8 mouse cellular contexts compared by ENCODE assay signal in the genomic region with DNA sequence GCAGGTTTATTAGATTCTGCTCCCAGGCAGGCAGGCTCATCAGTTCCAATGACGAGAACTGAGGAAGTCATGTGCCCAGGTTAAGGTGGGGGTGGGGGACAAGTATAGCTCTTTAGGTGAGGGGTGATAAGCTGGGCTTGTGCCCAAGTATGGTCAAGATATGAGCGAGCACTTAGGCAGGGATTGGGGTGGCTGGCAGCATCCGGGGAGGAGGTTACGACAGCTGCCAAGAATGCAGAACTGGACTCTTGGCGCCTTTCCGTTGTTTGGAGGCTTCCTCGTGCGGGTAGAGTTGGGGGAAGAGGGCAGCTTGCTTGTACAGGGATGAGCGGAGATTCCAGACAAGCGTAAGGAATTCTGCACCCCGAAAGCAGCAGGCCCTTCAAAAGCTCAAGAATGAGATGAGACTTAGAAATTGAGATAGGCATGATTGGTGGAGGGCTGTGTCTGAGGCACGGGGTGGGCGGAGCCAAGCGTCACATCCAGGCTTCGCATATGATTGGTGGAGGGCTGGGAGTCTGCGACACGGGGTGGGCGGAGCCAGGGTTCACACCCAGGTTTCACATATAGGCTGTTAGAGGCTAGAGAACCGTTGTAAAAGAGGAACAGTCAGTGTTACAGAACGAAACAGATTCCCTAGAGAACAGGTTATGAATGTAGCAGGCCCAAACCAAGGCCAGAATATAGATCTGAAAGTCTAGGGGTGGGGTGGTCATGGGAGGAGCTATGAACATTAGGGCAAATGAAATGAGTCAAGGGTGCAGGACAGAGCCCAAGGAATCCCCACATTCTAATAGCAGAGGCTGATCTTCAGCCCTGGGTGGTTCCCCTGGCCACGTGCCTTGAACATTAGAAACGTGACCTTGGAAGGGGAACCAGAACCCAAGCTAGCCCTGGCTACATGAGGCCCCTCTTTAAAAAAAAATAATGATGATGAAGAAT. TPM values are rescaled to one million over a fixed set of nuclear protein-coding genes. Genes with fewer than 3 reads are reported as not detected.
DNase-seq lines count a peak whose midpoint lies in the region; ATAC-seq and TF ChIP-seq lines count a peak whose summit lies in the region.

No protein-coding gene starts in this region.

- H3K36me3 ChIP-seq in MEL (ENCODE audit: control insufficient read depth in 1 of 2, insufficient read depth in 2 of 2, low read length in 2 of 2): peaks cover 0 to 14% of the 10 kb centered on the region in 2 experiments; a peak in 2 of 4 replicates
- H3K36me3 ChIP-seq in neural tube, embryonic 15.5 days: no peaks in the 10 kb centered on the region

- peak; percentile 53 to 96; a peak in 2 of 4 replicates for TF ChIP-seq POLR2A in MEL (IDR thresholded peaks at IDR 0.05; ENCODE audit: control insufficient read depth in 1 of 2, insufficient read depth in 1 of 2, low read depth in 1 of 2, low read length in 2 of 2, poor library complexity in 1 of 2)
- no peak for TF ChIP-seq POLR2A in cerebellum, adult 2 months (IDR thresholded peaks at IDR 0.05; ENCODE audit: borderline replicate concordance, insufficient read depth, low read length)
- TF ChIP-seq POLR2A in lung, adult 2 months (IDR thresholded peaks at IDR 0.05; ENCODE audit: borderline replicate concordance, extremely low read depth, low read depth, low read length): no peak

- peak; percentile 99 for DNase-seq in MEL (ENCODE audit: low read depth, low spot score)
- peak; percentile 37 to 56 for DNase-seq in cerebellum, adult 2 months
- DNase-seq in forelimb bud, embryonic 11.5 days (ENCODE audit: low read depth, low spot score): peak; percentile 76
- peak; percentile 89 for DNase-seq in heart, postnatal 4 days
- peak; percentile 36 to 38 for DNase-seq in layer of hippocampus, adult 2 months (ENCODE audit: low spot score in 2 of 2)
- peak; percentile 77 for DNase-seq in lung, adult 2 months
- DNase-seq in testis, postnatal 14 days (ENCODE audit: low spot score): peak; percentile 81

- no peaks in the 10 kb centered on the region for H3K9me3 ChIP-seq in MEL (replicated peaks; ENCODE audit: insufficient read depth, low read length)
- H3K9me3 ChIP-seq in neural tube, embryonic 15.5 days (replicated peaks): no peaks in the 10 kb centered on the region

- no peaks in the 10 kb centered on the region for H3K27me3 ChIP-seq in MEL (ENCODE audit: control insufficient read depth in 1 of 2, insufficient read depth in 2 of 2, low read length in 2 of 2)
- H3K27me3 ChIP-seq in cerebellum, adult 2 months (ENCODE audit: control insufficient read depth, insufficient read depth, low read length): no peaks in the 10 kb centered on the region
- H3K27me3 ChIP-seq in neural tube, embryonic 15.5 days (replicated peaks): no peaks in the 10 kb centered on the region

- peaks cover 16% of the 10 kb centered on the region in 2 experiments for H3K4me1 ChIP-seq in MEL (ENCODE audit: control insufficient read depth in 1 of 2, insufficient read depth in 2 of 2, low read length in 2 of 2)
- no peaks in the 10 kb centered on the region for H3K4me1 ChIP-seq in cerebellum, adult 2 months (ENCODE audit: control insufficient read depth, insufficient read depth, low read length)
- no peaks in the 10 kb centered on the region; the same call in 1 of the 2 replicates for H3K4me1 ChIP-seq in lung, adult 2 months (ENCODE audit: control insufficient read depth, insufficient read depth, low read length)
- H3K4me1 ChIP-seq in neural tube, embryonic 15.5 days: peaks cover 4% of the 10 kb centered on the region; the same call in 1 of the 2 replicates

- ATAC-seq in neural tube, embryonic 15.5 days (ENCODE audit: low FRiP score): peak; percentile 100

- H3K79me2 ChIP-seq in MEL (ENCODE audit: control insufficient read depth, insufficient read depth, low read length, poor library complexity): no peaks in the 10 kb centered on the region

- H3K4me2 ChIP-seq in neural tube, embryonic 15.5 days: peak overlapping the region; percentile 62

- peak; percentile 50 to 80; a peak in 3 of 4 replicates for TF ChIP-seq EP300 in MEL (IDR thresholded peaks at IDR 0.05; ENCODE audit: low read depth in 1 of 2, low read length in 2 of 2)

- H3K4me3 ChIP-seq in MEL (ENCODE audit: control insufficient read depth in 1 of 2, insufficient read depth in 1 of 2, low read depth in 2 of 2, low read length in 2 of 2): peak overlapping the region; percentile 29 to 55
- peak overlapping the region; percentile 52 for H3K4me3 ChIP-seq in cerebellum, adult 2 months (replicated peaks; ENCODE audit: insufficient read depth, low read depth, low read length)
- H3K4me3 ChIP-seq in layer of hippocampus, adult 2 months: peak overlapping the region; percentile 41
- peak overlapping the region; percentile 65 for H3K4me3 ChIP-seq in lung, adult 2 months (replicated peaks; ENCODE audit: extremely low read depth, low read depth, low read length)
- peak overlapping the region; percentile 42 for H3K4me3 ChIP-seq in neural tube, embryonic 15.5 days (replicated peaks)

- TF ChIP-seq CTCF in MEL (IDR thresholded peaks at IDR 0.05 in 2 of 3, conservative IDR thresholded peaks at IDR 0.05 in 1 of 3; ENCODE audit: control insufficient read depth in 1 of 3, insufficient read depth in 1 of 3, low read depth in 2 of 3, low read length in 3 of 3, poor library complexity in 1 of 3, severe bottlenecking in 1 of 3): no peak
- no peak for TF ChIP-seq CTCF in cerebellum, adult 2 months (IDR thresholded peaks at IDR 0.05; ENCODE audit: borderline replicate concordance, insufficient read depth, low read depth, low read length)
- TF ChIP-seq CTCF in layer of hippocampus, adult 2 months (conservative IDR thresholded peaks at IDR 0.05): no peak
- TF ChIP-seq CTCF in lung, adult 2 months (IDR thresholded peaks at IDR 0.05; ENCODE audit: insufficient read depth, low read length): no peak

- no peak for TF ChIP-seq RAD21 in MEL (IDR thresholded peaks at IDR 0.05; ENCODE audit: low read depth, low read length)

- H3K9ac ChIP-seq in MEL (ENCODE audit: control insufficient read depth, low read depth, low read length, poor library complexity, severe bottlenecking): peak overlapping the region; percentile 61
- peak overlapping the region; percentile 41; the same call in 1 of the 2 replicates for H3K9ac ChIP-seq in neural tube, embryonic 15.5 days (replicated peaks)

- WGBS in cerebellum, adult 2 months: 15% methylated on average over 22 of the region's 22 CpGs
- WGBS in lung, adult 2 months: 12% methylated on average over 22 of the region's 22 CpGs
- WGBS in neural tube, embryonic 15.5 days: 20% methylated on average over 22 of the region's 22 CpGs

- peak overlapping the region; percentile 94 for H3K27ac ChIP-seq in MEL (ENCODE audit: control insufficient read depth, low read depth, low read length)
- no peak overlapping the region for H3K27ac ChIP-seq in cerebellum, adult 2 months (ENCODE audit: insufficient read depth, low read length)
- H3K27ac ChIP-seq in layer of hippocampus, adult 2 months: no peak overlapping the region
- peak overlapping the region; percentile 72 for H3K27ac ChIP-seq in neural tube, embryonic 15.5 days (replicated peaks)

TF ChIP-seq in MEL, 35 proteins besides CTCF, POLR2A, EP300 and RAD21 (continues in another document):
- TF ChIP-seq ELF1 (IDR thresholded peaks at IDR 0.05; ENCODE audit: low read depth, low read length): no peak
- peak; percentile 46 for TF ChIP-seq SIN3A (IDR thresholded peaks at IDR 0.05; ENCODE audit: low read length)
- no peak for TF ChIP-seq UBTF (IDR thresholded peaks at IDR 0.05; ENCODE audit: borderline replicate concordance, insufficient read depth, low read depth, low read length)
- TF ChIP-seq HCFC1 (IDR thresholded peaks at IDR 0.05; ENCODE audit: low read depth, low read length): peak; percentile 45; the same call in 1 of the 2 replicates
- TF ChIP-seq MYB (IDR thresholded peaks at IDR 0.05; ENCODE audit: low read depth, low read length): peak; percentile 76; the same call in 1 of the 2 replicates
- no peak for TF ChIP-seq KAT2A (conservative IDR thresholded peaks at IDR 0.05; ENCODE audit: low read depth, low read length)
- peak; percentile 82; the same call in 1 of the 2 replicates for TF ChIP-seq POLR2AphosphoS5 (IDR thresholded peaks at IDR 0.05; ENCODE audit: borderline replicate concordance, low read depth, low read length)
- peak in 1 of 2 experiments; percentile 51; a peak in 1 of 4 replicates for TF ChIP-seq USF2 (IDR thresholded peaks at IDR 0.05; ENCODE audit: borderline replicate concordance in 1 of 2, insufficient read depth in 1 of 2, low read depth in 1 of 2, low read length in 2 of 2)
- no peak for TF ChIP-seq ZKSCAN1 (IDR thresholded peaks at IDR 0.05; ENCODE audit: low read depth, low read length)
- TF ChIP-seq POLR2AphosphoS2 (IDR thresholded peaks at IDR 0.05; ENCODE audit: low read length): peak; percentile 85
- no peak for TF ChIP-seq GABPA (IDR thresholded peaks at IDR 0.05; ENCODE audit: low read depth, low read length)
- TF ChIP-seq JUND (IDR thresholded peaks at IDR 0.05; ENCODE audit: low read depth, low read length): no peak
- TF ChIP-seq TAL1 (IDR thresholded peaks at IDR 0.05; ENCODE audit: low read length): no peak
- peak; percentile 99 for TF ChIP-seq MYC (IDR thresholded peaks at IDR 0.05; ENCODE audit: low read depth, low read length)
- peak; percentile 93 for TF ChIP-seq RCOR1 (IDR thresholded peaks at IDR 0.05; ENCODE audit: low read depth, low read length)
- TF ChIP-seq BHLHE40 (IDR thresholded peaks at IDR 0.05; ENCODE audit: borderline replicate concordance, low read depth, low read length): peak; percentile 98
- TF ChIP-seq ZNF384 (IDR thresholded peaks at IDR 0.05; ENCODE audit: low read depth, low read length): no peak
- TF ChIP-seq SMC3 (IDR thresholded peaks at IDR 0.05; ENCODE audit: low read depth, low read length): no peak
- no peak for TF ChIP-seq MAFK (IDR thresholded peaks at IDR 0.05; ENCODE audit: borderline replicate concordance, low read depth, low read length)
- TF ChIP-seq USF1 (IDR thresholded peaks at IDR 0.05; ENCODE audit: low read depth, low read length): peak; percentile 89
- no peak for TF ChIP-seq MEF2A (IDR thresholded peaks at IDR 0.05; ENCODE audit: extremely low read depth, insufficient replicate concordance, low read depth, low read length, poor library complexity, severe bottlenecking)
- peak; percentile 53; the same call in 1 of the 2 replicates for TF ChIP-seq CHD1 (IDR thresholded peaks at IDR 0.05; ENCODE audit: low read depth, low read length)

RNA-seq across cellular contexts. Expression of a gene that starts 53.7 kb away (rescaled TPM):
- total RNA-seq in MEL (2012; rRNA removed): 2.8 and 3.7 TPM in 2 replicates
- 1 to 10 TPM in 1 of 2 experiments, not detected in 1; 6.5 TPM for polyA plus RNA-seq in MEL (2012; ENCODE audit: insufficient read depth in 1 of 2, insufficient read length in 2 of 2, low read depth in 1 of 2, low replicate concordance in 2 of 2, missing spikeins in 1 of 2)
- polyA plus RNA-seq in cerebellum, adult 2 months (2012; rRNA removed): 4.7 and 5.4 TPM in 2 replicates
- total RNA-seq in heart, postnatal 4 days (2021): 1 to 10 TPM; 3.7 to 3.9 TPM
- 1 to 10 TPM; 2.8 to 3.6 TPM for total RNA-seq in layer of hippocampus, adult 2 months (2021)
- 15.7 and 26.4 TPM in 2 replicates for polyA plus RNA-seq in lung, adult 2 months (2012; rRNA removed)
- 0.88 and 6.5 TPM in 2 replicates for polyA plus RNA-seq in neural tube, embryonic 15.5 days (2015; fragmentation: Nextera tagmentation; extraction: Ambion mirVana)

Comparison
In these comparisons a context has a peak if more than half of its experiments do, and no peak if none do; other contexts are left out.
1. DNase-seq: peak in every context shown above with its lines; median percentile 99 in MEL; 89 in heart, postnatal 4 days; 81 in testis, postnatal 14 days; 77 in lung, adult 2 months; 76 in forelimb bud, embryonic 11.5 days; 46 in cerebellum, adult 2 months; 37 in layer of hippocampus, adult 2 months.
2. H3K27ac ChIP-seq: peak in MEL (single experiment) and neural tube, embryonic 15.5 days (single experiment); none in cerebellum, adult 2 months (single experiment) and layer of hippocampus, adult 2 months (single experiment).
3. POLR2A ChIP-seq: peak in MEL (2 of 2); none in cerebellum, adult 2 months (single experiment) and lung, adult 2 months (single experiment).
4. Peak in every context shown above with its lines, with median percentiles within 50 percentile points of each other: H3K4me3 ChIP-seq.